Mouse (Mus musculus): Measurements from ENCODE around the gene Birc2.
A peak's percentile ranks its signal among the peaks of the same experiment; 100 is the strongest.

Gene Birc2

DNA sequence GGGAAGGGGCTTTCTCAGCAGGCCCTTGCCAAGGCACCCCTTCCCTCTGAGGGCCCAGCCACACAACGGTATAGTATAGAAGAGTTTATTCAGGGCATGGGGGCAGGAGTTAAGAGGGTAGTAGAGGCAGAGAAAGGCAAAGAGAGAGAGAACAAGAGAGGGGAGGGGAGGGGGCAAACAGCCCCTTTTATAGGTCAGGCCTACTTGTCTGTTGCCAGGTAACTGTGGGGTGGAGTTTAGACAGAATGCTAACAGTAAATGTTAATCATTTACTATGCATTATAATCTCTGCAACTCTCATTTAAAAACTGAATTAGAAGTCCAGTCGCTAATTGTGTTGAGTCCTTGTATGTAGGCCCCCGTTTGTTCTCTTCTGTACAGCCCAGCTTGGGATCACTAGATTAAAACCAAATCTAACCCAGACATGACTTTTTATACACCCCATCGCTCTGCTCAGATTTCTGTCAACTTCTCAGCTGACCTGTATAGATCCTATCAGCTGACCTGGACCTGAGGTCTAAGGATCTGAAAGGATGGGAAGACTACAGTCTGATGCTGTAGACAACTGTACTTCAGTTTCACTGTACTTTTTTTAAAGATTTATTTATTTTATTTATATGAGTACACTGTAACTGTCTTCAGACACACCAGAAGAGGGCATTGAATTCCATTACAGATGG lies 8.5 kb upstream of the Birc2 start:
- DNase-seq: no peak

DNA sequence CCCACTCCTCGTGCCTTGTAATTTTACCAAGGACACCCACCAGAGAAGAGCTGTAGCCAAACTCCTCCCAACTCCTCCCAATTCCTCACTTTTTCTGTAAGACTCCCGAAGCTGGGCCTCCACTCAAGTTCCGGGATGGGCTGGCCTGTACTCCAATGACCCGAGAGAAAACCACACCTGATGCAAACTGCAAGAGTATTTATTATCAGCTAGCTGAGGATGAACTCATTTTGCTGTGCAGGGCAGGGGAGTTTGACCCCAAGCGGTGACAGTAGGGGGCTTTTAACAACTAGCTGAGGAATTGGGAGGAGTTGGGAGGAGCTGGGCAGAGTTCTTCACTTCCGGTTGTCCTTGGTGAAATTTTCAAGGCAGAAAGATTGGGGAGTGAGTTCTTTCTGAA lies 4.4 kb upstream of the Birc2 start:
- no peak for DNase-seq

DNA sequence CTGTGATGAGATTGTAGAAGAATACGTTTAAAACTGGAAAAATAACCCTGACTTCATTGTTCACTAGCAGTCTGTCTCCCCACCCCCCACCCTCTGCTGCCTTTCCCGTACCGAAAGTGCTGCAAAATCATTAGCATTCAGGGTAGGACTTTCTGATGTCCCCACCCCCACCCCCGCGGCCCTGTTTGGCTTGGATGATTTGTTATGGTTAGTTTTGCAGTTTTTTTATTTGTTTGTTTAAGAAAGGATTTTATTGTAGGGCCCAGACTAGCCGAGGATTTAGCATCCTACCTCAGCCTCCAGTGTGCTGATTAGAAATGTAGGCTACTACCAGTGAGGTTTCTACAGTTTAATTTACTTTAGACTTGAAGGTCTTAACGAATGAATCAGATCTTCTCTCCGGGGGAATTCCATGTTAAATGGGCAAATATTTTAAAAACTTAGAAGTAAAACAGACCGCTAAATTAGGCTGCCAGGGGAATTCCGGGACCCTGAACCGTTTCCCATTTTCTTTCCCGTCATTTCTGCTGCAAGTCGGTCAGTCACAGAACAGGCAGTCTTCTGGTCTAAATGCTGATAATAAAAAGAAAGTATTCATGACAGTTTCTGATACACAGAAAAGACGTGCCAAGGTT lies 1.1 kb upstream of the Birc2 start:
- DNase-seq: no peak

DNA sequence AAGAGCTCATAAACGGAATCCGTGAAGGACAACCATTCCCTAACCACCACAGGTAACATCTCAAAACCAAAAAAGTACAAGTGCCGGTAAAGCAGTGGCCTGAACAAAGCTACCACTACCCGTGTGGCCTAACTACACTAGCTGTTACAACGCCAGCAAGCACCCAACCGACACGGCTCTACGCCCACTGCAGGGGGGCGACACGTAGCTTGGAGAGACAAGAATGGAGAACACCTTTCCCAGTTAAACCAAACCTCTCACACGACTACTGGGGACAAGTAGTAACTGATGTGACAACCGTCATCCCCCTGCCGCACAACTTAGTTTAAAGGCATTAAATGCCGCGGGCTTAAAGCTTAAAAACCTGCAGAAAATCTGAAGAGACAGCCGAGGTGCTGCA lies 533 bp downstream of the Birc2 start:
- peak; percentile 37 for DNase-seq

DNA sequence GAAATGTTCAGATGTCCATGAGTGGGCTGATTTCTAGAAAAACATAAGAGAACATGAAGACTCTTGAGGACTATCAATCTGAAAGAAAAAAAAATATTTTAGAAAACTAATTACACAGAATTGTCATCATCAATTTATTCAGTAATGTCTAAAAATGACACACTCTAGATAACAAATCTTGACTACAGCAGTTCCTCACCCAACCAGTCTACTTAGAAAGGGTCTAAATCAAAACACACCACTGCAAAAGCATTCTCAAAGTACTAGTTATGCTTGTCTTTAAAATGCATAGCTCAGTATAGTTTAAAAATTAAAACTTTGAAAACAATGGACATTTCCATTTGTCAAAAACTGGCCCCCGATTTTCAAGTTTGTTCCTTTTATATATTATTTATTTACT lies 1.6 kb downstream of the Birc2 start:
- no peak for DNase-seq

DNA sequence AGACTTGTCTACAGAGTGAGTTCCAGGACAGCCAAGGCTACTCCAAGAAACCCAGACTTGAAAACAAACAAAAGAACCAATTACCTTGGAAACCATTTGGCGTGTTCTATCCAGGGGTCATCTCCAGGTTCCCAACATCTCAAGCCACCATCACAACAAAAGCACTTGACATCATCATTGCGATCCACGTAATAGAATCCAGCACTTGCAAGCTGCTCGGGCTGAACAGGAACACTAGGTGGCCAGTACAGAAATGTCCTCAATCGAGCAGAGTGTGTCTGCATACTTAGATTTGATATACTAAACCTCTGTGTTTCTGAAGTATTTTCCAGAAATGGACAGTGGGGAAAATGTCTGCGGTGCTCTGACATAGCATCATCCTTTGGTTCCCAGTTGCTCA lies 3.4 kb downstream of the Birc2 start:
- DNase-seq: no peak

DNA sequence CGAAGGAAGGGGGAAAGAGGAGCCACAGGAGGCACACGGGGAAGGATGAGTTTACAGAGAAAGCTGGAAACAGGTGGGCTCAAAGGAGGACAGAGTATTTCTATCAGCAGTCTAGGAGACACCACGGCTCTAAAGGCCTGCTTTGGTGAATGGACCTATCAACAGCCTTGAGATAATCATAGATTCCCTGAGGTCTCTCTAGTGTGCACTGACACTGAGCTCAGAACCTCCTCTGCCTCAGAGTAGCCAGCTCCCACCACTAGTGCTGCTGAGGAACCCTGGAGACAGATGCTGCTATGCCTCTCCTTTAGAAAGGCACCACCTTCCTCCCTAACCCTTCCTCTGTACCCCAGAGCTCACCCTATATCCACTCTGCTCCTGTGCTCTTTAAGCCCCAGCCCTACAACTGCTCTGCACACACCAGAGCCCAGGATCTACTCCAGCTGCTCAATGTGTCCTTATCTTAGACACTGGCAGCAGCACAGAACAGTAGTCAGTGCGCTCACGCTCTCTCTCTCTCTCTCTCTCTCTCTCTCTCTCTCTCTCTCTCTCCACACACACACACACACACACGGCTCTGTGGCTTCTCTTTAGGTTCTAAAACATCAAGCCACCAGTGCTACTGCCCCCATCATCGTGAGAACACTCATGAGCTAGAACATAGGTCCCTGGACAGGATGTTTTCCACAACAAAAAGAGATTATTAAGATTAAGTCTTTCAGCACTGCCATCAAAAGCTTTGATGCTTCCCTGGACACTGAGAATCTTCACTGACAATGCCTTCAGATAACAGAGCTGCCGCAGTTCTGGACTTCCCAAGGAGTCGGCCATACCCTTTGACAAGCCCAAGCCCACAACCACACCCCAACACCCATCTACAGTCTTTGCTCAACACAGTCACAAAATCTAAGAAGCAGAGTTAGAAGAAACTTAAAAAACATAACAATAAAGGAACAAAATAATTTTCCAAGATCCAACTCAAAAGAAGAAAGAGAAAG lies 7.0 kb downstream of the Birc2 start:
- no peak for DNase-seq

DNA sequence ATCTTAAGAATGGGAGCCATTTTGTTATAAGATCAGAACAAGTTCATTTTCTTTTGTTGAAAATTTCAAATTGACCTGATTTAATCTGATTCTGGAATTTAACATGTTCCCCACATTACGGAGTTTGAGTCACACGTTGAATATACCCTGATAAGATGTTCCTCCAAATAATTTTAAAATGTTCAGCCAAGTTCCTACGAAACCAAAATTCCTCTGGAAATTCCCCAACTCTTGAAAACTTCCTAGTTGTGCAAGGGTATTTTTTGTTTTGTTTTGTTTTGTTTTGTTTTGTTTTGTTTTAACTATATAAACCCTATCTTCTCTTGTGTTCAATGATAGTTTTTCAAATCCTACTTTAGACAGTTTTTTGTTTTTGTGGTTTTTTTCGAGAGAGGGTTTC lies 8.2 kb downstream of the Birc2 start:
- no peak for DNase-seq

DNA sequence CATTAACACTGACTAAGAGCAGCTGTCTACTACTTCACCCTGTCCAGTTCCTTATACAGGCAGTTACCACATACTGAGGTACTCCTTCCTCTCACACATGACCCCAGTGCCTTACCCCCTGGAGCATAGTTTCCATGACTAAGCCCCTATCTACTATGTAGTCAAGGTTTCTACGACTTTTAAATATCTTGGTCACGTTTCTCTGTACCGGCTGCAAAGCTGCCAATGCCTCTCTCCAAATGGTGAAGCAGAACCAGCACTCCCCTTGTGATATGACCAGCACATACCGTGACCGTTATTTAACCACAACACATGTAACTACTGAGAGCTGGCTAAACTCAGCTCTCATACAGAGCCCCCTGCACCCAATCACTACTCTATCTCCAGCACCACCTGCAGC lies 11.9 kb downstream of the Birc2 start:
- no peak for DNase-seq

DNA sequence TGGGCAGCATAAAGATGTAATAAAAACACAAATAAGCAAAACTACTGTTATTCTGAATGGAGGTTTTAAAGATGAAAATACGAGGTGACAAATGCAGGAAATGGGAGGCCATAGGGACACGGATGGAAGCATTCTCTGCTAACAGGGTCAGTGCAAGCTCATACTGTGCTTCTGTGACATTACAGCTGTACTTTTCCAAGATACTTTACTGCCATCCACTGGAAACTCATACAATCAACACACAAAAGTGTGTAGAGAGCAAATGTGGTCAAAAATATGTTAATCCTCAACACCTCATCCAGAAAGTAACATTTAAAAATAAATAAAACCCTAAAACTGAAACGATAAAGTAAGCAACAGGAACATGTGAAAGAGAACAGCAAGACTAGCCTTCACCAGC lies 14.1 kb downstream of the Birc2 start:
- no peak for DNase-seq

DNA sequence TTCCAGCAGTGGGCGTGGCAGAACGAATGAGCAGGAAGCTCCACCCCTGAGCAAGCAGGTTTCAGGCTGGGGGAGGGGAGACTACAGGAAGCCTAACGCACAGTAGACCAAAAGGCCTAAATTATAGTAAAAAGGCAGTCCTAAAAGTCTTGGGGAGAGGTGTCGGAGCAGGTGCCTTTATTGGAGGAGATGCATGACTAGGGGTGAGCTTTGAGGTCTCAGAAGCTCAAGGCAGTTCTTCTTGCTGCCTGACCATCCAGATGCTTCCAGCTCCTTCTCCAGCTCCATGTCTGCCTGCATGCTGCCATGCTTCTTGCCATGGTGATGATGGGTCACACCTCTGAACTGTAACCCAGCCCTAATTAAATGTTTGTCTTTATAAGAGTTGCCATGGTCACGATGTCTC lies 31.8 kb downstream of the Birc2 start:
- DNase-seq: no peak

DNA sequence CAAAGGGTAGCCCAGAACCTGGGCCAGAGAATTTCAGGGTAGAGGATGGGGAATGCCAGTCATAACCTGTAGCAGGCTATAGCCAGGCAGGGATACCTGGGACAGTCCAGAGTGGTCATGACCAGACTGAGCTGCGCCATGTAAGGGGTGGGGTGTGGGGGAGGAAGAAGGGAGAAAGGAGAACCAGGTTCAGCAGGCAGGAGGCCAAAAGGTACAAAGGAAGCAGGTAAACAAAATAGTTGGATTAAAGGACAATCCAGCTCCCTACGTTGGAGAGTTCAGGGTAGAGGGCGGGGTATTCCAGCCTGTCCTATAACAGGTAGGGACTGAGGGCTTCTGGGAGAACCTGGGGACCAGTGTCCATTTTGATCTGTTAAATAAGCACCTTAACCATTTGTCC lies 38.3 kb downstream of the Birc2 start:
- DNase-seq: no peak

DNA sequence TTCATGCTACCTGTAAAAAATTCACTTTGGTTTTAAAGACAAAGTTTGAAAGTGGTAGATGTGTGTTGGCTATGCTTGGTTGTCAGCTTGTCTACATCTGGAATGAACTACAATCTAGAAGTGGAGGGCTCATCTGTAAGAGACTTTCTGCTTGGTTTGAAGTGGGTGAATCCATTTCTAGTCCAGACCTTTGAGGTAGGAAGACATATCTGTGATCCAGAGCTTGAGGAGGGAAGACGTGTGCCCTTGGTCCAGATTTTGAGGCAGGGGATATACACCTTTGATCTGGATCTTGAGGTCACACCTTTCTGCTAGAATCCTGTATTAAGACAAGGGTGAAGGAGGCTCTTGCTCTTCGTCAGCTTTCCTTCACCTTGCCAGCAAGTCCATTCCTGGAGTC lies 39.3 kb downstream of the Birc2 start:
- no peak for DNase-seq

DNA sequence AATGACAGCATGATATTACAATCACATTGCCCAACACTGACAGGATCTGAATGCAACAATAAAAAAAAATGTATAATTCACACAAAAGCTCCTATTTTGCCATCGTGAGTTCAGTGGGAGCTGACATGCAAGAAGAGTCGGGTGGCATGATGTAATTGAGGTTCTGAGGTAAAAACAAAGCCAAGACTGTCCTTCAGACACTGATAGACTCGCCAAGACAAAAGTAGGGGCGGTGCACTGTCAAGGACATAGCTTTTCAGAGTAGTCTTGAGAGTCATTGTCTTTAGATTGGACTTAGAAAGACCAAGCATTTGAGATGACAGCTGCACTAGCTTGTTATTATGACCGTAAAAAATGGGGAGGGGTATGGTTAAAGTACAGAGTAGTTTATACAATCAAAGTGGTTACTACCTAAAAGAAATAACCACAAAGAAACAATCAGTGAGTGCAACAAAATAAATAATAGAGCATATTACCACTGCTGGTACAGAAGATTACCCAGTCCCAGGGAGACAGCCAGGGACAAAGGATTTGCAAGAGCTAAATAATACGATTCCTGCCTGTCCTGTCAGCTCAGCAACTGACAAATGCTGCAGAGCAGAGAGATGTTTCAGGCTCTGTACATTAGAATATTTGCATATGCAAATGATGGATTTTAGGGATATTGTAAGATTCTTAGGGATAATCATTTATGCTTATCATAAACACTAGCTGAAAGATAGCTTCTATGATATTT lies 40.6 kb downstream of the Birc2 start:
- no peak for DNase-seq

DNA sequence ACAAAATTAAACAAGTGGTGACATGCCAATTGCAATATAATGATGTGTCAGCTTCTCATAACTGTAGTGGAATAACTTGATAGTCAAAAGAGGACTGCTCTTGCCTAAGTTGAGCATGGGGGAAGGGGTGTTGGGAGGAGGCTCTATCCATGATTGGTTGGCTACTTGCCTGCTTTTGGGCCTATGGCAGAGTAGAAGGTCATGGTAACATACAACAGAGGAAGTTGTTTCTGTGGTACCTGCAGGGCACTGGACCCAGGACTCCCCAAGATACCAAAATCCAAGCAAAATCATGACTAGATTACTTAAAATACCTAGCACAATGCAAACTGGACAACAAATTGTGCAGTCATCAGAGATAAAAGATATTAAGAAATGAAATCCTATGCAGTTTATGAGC lies 41.3 kb downstream of the Birc2 start:
- DNase-seq: no peak

DNA sequence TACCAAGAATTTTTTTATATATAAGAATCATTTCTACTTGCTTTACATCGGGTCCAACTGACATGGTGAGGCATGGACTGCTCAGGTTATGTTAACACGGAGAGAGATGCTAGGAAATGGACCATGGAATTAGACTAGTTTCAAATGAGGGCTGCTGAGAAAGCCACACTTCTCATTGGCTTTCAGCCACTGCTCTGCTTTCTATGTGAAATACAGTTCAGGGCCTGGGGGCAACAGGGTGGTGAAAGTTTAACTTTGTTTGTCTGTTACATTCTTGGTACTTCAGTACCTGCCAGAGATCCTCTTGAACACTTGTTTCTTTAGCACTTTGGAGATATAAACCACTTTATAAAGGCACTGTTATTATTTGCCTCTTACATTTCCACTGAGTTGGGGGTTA lies 43.3 kb downstream of the Birc2 start:
- no peak for DNase-seq

DNA sequence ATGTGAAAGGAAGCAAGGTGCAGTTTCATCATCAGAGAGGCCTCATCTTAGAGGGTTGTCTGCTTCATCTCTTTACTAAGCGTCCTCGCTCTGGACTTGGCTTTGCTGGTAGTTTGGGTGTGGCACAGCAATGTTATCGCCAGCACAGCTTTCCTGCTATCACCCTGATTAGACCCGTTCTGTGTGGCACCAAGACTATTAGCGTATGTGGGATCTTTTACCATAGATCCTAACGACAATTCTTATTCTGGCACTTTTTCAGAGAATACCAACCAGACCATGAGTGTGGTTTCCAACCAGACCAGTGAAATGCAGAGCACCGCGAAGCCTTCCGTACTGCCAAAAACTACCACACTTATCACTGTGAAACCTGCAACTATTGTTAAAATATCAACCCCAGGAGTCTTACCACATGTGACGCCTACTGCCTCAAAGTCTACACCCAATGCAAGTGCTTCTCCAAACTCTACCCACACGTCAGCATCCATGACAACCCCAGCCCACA lies 46.2 kb downstream of the Birc2 start:
- DNase-seq: no peak

DNA sequence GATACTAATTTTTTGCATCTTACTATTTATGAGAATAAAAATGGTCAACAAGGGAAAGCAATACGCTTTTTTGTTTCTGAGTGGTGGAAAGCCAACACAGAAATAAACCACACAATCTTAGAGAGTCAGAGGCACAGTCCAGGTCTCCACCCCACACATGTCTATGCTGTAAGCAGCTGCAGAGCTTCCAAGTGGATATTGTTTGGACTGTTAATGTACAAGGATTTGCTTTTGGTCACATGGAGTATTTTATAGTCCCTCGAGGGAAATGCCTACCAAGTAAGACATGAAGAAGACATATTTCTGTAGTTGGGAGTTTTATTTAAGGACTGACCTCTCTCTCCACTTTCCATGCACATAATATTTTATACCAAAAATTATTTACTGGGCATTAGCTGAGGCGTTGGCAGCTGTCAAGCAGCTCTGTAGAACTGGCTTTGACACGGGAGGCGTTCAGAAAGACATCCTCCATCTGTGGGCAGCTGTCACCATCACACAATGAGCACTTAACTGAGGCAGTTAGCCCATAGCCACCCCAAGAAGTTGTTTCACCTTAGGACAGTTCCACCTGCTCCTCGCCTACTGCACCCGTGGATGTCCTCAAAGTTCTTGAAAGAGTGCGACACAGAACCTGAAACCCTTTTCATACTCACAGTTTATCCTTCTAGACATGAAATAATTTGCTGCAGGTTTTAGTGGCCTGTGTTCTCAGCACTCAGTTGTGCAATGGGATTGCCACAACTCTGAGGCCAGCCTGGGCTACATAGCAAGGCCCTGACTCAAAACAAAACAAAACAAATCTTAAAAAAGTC lies 46.9 kb downstream of the Birc2 start:
- DNase-seq: no peak

DNA sequence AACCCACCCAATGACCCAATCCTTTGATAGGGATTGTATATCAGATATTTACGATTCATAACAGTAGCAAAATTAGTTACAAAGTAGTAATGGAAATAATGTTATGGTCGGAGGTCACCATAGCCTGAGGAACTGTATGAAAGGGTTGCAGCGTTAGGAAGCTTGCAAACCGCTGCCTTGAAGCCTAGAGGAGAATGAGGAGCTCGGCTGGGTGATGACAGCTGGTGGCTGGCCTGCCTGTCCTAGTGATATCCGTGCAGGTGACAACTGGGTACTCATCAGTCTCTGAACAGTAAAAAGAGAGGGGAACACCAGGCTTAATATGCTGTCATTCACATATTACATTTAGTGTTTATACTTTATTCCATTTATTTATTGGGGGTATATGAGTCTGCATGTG lies 48.5 kb downstream of the Birc2 start:
- no peak for DNase-seq

DNA sequence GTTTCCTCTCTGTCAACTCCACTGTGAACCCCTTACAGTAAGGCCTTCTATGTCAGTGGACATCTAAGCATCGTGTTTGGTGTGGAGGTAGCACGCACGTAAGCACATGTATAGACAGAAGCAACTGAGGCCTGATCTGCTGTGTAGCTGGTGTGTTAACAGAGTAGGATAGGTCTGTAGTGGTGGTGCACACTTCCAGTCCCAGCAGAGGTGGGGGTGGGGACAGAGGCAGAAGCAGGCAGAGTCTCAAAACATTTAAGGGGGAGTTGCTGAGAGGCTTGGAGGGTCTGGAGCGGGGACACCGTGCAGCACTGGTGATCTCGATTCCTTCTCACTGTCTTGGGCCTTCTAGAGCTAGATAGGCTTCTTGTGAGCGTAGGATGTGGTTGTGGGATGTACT lies 50.8 kb downstream of the Birc2 start:
- DNase-seq: no peak

DNA sequence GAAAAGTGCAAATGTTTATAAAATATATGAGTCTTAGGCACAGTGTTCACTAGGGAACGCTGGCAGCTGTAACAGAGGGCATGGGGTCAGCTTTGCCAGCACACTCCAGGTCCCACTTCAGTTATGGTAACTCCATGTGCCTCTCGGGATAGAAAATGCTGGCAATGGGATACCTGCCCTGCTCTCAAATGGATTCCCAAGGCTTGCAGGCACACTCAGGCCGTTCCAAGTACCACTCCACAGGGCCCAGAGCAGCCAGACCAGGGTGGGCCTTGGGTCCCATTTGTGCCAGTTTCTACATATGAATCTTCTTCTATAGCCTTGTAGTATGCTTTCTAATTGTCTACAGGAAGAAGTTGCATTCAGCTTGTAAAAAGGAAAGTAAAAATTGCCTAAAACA lies 51.5 kb downstream of the Birc2 start:
- DNase-seq: no peak

DNA sequence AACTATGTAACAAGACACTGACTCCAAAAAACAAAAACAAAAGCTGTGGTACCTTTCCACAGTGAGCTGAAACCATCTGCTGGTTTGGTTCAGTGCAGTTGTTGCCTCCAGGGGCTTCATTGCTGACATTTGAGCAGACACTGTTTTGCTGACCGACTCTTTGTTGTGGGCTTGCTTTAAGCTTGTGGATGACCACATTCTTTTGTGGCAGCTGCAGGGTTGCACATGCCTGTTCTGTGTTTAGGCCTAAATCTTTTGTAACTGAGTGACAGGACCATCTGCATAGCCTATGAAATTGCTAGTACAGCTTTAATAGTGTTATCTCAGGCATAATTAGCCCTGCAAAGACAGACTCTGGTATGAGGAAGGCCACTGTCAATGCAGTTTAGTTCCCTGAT lies 52.2 kb downstream of the Birc2 start:
- DNase-seq: no peak
